Mouse (Mus musculus) olfactory bulb, adult 2 months (tissue): ENCODE measurements at regions not wholly inside any gene's neighbourhood (a gene's known extent, or its start where the extent isn't known, plus 50 kb on each side); places are given as distances from the start of the nearest gene placed in this dataset.

Experiments used
- CTCF ChIP-seq: fragments of 200-500 bp; IDR thresholded peaks from 2 replicates; pipeline ENCODE4 v1.5.1; 2012; ENCODE audit warnings: low read depth, mild to moderate bottlenecking, low read length, moderate library complexity; ENCODE audit not compliant: insufficient read depth
- POLR2A ChIP-seq: fragments of 200-500 bp; IDR thresholded peaks from 2 replicates; pipeline ENCODE4 v1.6.1; 2012; ENCODE audit warnings: mild to moderate bottlenecking, low read depth, low read length, moderate library complexity; ENCODE audit not compliant: insufficient read depth

DNA sequence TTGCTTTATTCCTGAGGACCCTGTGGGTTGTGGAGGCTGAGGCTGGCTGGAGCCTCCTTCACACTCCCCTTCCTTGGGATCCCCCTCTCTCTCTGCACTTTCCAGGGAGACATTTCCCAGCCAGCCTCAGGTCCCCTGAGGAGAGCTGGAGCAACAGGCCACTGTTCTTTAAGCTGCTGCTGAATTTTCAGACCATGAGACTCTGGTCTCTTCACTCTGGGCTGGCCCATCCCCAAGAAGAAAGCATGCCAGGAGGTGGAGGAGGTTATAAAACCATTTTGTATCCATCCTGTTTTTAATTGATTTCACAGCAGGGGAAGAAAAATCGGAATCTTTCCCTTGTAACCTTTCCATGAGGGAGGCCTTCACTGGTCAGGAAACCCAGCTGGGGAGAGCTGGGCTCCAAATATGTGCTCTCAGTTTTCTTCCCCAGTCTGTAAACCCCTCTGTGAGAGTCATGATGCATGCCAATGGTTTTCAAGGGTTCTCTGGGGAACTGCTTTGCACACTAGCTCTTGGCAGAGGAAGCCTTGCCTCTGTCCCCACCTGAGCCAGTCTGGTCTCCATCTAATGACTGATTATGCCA, 122.6 kb downstream of the Mtx3 start:
- TF ChIP-seq POLR2A, result no peak
- no peak for TF ChIP-seq CTCF
